Mouse (Mus musculus) MEL (cell line): Measurements from ENCODE around the gene Thoc6.

ENCODE experiments used
- GABPA ChIP-seq: IDR thresholded peaks from 2 replicates; pipeline ENCODE4 v1.6.1; 2012; ENCODE audit warnings: low read depth, mild to moderate bottlenecking, inconsistent platforms, low read length, improper control_type of control experiment, moderate library complexity
- GATA1 ChIP-seq: IDR thresholded peaks from 2 replicates; pipeline ENCODE4 v1.6.1; 2011; ENCODE audit warnings: low read depth, low read length, improper control_type of control experiment
- KAT2A ChIP-seq: conservative IDR thresholded peaks from 2 replicates; pipeline ENCODE4 v1.6.1; 2012; ENCODE audit warnings: low read depth, low read length, improper control_type of control experiment, inconsistent platforms
- MYB ChIP-seq: IDR thresholded peaks from 2 replicates; pipeline ENCODE4 v1.6.1; 2011; ENCODE audit warnings: mild to moderate bottlenecking, low read depth, low read length, improper control_type of control experiment
- POLR2A ChIP-seq, 2 experiments: IDR thresholded peaks; 2 replicates each; pipeline ENCODE4 v1.6.1; 2011 to 2012; ENCODE audit warnings: low read length in 2 of 2, mild to moderate bottlenecking in 2 of 2, control low read depth in 1 of 2, improper control_type of control experiment in 1 of 2, low read depth in 1 of 2, moderate library complexity in 1 of 2; ENCODE audit not compliant: control insufficient read depth in 1 of 2, insufficient read depth in 1 of 2, poor library complexity in 1 of 2

- TF ChIP-seq MYB (no peak), GATA1 (no peak), GABPA (no peak), POLR2A (IDR thresholded peaks at IDR 0.05; ENCODE audit: control insufficient read depth in 1 of 2, insufficient read depth in 1 of 2, low read depth in 1 of 2, low read length in 2 of 2, poor library complexity in 1 of 2) (no peak), KAT2A (no peak)
These were observed 6.7 kb upstream of the Thoc6 start for GRCm38 (mm10) chr17:23680336-23680735.
